Mouse (Mus musculus): Measurements from ENCODE around the gene Ctnna3. TPM values are rescaled to one million over a fixed set of nuclear protein-coding genes. Genes with fewer than 3 reads are reported as not detected.

Ctnna3 gene
- polyA plus RNA-seq, 1 experiment from 2014 or later: not detected

DNA sequence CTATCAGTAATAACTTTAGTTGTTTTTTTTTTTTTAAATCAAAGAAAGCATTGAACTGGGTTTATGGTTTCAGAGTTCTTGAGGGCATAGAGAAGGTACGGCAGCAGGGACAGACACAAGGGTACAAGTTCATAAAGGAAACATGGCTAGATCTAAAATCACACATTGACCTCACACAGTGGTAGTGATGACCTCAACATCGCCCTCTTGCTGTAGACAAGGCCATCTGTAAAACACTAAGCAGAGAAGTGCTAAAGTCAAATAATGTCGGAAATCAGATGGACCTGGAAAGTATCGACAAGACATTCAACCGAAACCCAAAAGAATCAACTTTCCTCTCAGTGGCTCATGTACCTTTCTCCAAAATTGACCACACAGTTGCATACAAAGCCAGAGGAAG lies 224.7 kb downstream of the Ctnna3 start:
- H3K27ac ChIP-seq (ENCODE audit: low read depth, low read length): no peak overlapping the region
- WGBS: 95% methylated on average over 5 of the region's 5 CpGs
- no peak overlapping the region for H3K4me2 ChIP-seq (ENCODE audit: low read depth, low read length, severe bottlenecking)
- H3K4me1 ChIP-seq (replicated peaks; ENCODE audit: control insufficient read depth, insufficient read depth, low read length): no peaks in the 10 kb centered on the region
- H3K9ac ChIP-seq (ENCODE audit: low read length): no peak overlapping the region
- H3K27me3 ChIP-seq (ENCODE audit: control insufficient read depth, insufficient read depth, low read length): no peaks in the 10 kb centered on the region
- H3K36me3 ChIP-seq (ENCODE audit: control insufficient read depth, insufficient read depth, low read length): no peaks in the 10 kb centered on the region
- ATAC-seq (replicated peaks; ENCODE audit: low FRiP score) (no peak), DNase-seq (ENCODE audit: low spot score) (no peak)
- no peak overlapping the region for H3K4me3 ChIP-seq (ENCODE audit: low read depth, low read length)
- H3K9me3 ChIP-seq (ENCODE audit: control insufficient read depth, low read length): no peaks in the 10 kb centered on the region

DNA sequence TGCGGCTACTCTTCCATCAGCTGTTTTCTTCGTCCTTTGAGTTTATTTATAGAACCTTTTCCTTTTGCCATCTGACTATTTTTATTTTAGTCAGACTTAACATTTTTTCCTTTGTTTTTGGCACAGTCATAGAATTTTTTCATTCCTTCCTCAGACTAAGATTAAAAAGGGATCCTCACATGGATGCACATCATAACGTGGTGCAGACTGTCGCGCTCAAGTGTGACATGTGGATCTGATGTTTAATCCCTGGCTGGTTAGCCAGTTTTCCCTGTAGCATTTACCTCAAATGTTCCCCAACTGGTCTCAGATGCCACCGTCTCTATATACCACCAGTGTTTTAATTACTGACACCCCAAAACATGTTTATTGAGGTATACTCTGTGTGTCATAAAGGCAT lies 246.4 kb downstream of the Ctnna3 start:
- no peak overlapping the region for H3K9ac ChIP-seq (ENCODE audit: low read length)
- 90% methylated on average over 6 of the region's 6 CpGs for WGBS

DNA sequence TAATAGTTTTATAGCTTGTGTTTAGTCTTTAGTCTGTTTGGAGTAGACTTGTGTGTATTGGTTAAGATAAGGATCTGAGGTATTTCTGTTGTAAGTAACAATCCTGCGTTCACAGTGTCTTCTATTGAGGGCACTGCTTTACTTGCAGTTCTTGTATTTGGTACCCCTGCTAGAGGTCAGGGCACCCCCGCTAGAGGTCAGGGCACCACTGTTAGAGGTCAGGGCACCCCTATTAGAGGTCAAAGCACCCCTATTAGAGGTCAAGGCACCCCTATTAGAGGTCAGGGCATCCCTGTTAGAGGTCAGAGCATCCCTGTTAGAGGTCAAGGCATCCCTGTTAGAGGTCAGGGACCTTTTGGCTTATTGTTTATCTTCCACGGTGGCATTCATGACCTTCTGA lies 259.3 kb downstream of the Ctnna3 start:
- no peak overlapping the region for H3K27ac ChIP-seq (ENCODE audit: low read depth, low read length)
- WGBS: 40% methylated on average over 3 of the region's 3 CpGs
- ATAC-seq (replicated peaks; ENCODE audit: low FRiP score) (no peak), DNase-seq (ENCODE audit: low spot score) (no peak)
- no peaks in the 10 kb centered on the region for H3K4me1 ChIP-seq (replicated peaks; ENCODE audit: control insufficient read depth, insufficient read depth, low read length)
- no peaks in the 10 kb centered on the region for H3K27me3 ChIP-seq (ENCODE audit: control insufficient read depth, insufficient read depth, low read length)
- H3K9ac ChIP-seq (ENCODE audit: low read length): no peak overlapping the region
- no peak overlapping the region for H3K4me3 ChIP-seq (ENCODE audit: low read depth, low read length)
- H3K4me2 ChIP-seq (ENCODE audit: low read depth, low read length, severe bottlenecking): no peak overlapping the region
- no peaks in the 10 kb centered on the region for H3K36me3 ChIP-seq (ENCODE audit: control insufficient read depth, insufficient read depth, low read length)
- H3K9me3 ChIP-seq (ENCODE audit: control insufficient read depth, low read length): no peaks in the 10 kb centered on the region

More for the DNA sequence above, 246.4 kb downstream of the Ctnna3 start:
- H3K9me3 ChIP-seq (ENCODE audit: control insufficient read depth, low read length): no peaks in the 10 kb centered on the region
- H3K36me3 ChIP-seq (ENCODE audit: control insufficient read depth, insufficient read depth, low read length): no peaks in the 10 kb centered on the region
- H3K4me1 ChIP-seq (replicated peaks; ENCODE audit: control insufficient read depth, insufficient read depth, low read length): no peaks in the 10 kb centered on the region
- ATAC-seq (replicated peaks; ENCODE audit: low FRiP score): no peak
- no peak for DNase-seq (ENCODE audit: low spot score)
- no peak overlapping the region for H3K4me2 ChIP-seq (ENCODE audit: low read depth, low read length, severe bottlenecking)
- H3K27me3 ChIP-seq (ENCODE audit: control insufficient read depth, insufficient read depth, low read length): no peaks in the 10 kb centered on the region
- no peak overlapping the region for H3K27ac ChIP-seq (ENCODE audit: low read depth, low read length)
- no peak overlapping the region for H3K4me3 ChIP-seq (ENCODE audit: low read depth, low read length)

DNA sequence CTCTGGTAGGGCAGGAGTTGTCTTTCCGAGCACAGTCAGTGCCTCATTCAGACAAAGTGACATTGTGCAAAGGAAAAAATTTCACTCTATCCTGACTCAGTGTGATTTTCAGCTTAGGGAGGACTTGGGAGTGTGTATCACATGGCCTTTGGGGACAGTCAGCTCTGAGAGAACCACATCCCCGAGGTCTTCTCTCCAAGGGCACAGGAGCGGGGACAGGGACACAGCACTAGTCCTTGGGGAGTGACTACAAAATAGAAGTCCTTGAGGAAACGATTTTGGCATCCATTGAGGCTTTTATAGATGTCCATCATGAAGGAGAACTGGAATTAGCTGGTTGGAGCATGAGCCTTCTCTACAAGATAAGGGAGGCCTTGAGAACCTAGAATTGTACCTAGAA lies 259.8 kb downstream of the Ctnna3 start:
- H3K27ac ChIP-seq (ENCODE audit: low read depth, low read length): no peak overlapping the region
- H3K4me1 ChIP-seq (replicated peaks; ENCODE audit: control insufficient read depth, insufficient read depth, low read length): no peaks in the 10 kb centered on the region
- 47% methylated on average over 4 of the region's 4 CpGs for WGBS
- H3K36me3 ChIP-seq (ENCODE audit: control insufficient read depth, insufficient read depth, low read length): no peaks in the 10 kb centered on the region
- H3K4me2 ChIP-seq (ENCODE audit: low read depth, low read length, severe bottlenecking): no peak overlapping the region
- no peak for DNase-seq (ENCODE audit: low spot score)
- H3K9me3 ChIP-seq (ENCODE audit: control insufficient read depth, low read length): no peaks in the 10 kb centered on the region
- no peaks in the 10 kb centered on the region for H3K27me3 ChIP-seq (ENCODE audit: control insufficient read depth, insufficient read depth, low read length)
- ATAC-seq (replicated peaks; ENCODE audit: low FRiP score): no peak
- no peak overlapping the region for H3K4me3 ChIP-seq (ENCODE audit: low read depth, low read length)
- no peak overlapping the region for H3K9ac ChIP-seq (ENCODE audit: low read length)

DNA sequence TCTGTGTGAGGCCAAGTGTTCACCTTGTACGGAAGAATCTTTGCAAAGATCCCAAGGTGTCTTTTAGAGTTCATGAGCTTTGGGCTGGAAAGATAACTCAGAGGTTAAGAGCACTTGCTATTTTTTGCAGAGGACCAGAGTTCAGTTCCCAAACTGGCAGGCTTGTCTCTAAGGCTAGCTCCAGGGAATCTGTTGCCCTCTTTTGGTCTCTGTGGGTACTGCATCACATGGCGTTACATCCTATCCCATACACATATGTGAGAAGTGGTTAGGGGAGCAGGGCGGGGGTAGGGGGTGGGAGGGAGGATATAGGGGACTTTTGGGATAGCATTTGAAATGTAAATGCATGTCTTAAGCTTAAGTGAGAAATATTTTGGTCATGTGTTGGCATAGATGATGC lies 262.1 kb downstream of the Ctnna3 start:
- no peak overlapping the region for H3K4me2 ChIP-seq (ENCODE audit: low read depth, low read length, severe bottlenecking)
- no peaks in the 10 kb centered on the region for H3K36me3 ChIP-seq (ENCODE audit: control insufficient read depth, insufficient read depth, low read length)
- 53% methylated on average over 3 of the region's 3 CpGs for WGBS
- ATAC-seq (replicated peaks; ENCODE audit: low FRiP score) (no peak; the same call in 1 of the 2 replicates), DNase-seq (ENCODE audit: low spot score) (peak; percentile 60)
- H3K9me3 ChIP-seq (ENCODE audit: control insufficient read depth, low read length): no peaks in the 10 kb centered on the region
- H3K27ac ChIP-seq (ENCODE audit: low read depth, low read length): no peak overlapping the region
- H3K4me1 ChIP-seq (replicated peaks; ENCODE audit: control insufficient read depth, insufficient read depth, low read length): no peaks in the 10 kb centered on the region
- no peak overlapping the region for H3K4me3 ChIP-seq (ENCODE audit: low read depth, low read length)
- no peaks in the 10 kb centered on the region for H3K27me3 ChIP-seq (ENCODE audit: control insufficient read depth, insufficient read depth, low read length)
- H3K9ac ChIP-seq (ENCODE audit: low read length): no peak overlapping the region

DNA sequence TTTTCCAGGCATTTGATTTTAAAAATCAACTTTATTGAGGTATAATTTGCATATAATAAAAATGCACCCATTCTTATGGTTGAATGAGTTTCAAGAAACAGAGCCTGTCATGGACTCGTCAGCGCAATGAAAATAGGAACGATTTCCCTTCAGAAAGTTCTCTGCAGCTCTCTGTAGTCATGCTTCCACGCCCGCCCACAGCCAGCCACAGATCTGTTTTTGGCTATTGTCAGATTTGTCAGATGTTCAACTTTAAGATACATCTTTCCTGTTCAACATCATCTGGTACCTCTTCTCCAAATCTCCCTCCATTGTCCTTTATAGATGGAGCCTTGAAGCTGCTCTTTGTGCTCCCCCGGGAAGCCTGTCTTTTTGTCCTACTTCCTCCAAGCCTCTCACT lies 280.3 kb downstream of the Ctnna3 start:
- Histone ChIP-seq H3K27me3 (ENCODE audit: control insufficient read depth, insufficient read depth, low read length) (no peaks in the 10 kb centered on the region), H3K4me2 (ENCODE audit: low read depth, low read length, severe bottlenecking) (no peak overlapping the region), H3K27ac (ENCODE audit: low read depth, low read length) (no peak overlapping the region), H3K36me3 (ENCODE audit: control insufficient read depth, insufficient read depth, low read length) (no peaks in the 10 kb centered on the region), H3K4me3 (ENCODE audit: low read depth, low read length) (no peak overlapping the region), H3K4me1 (replicated peaks; ENCODE audit: control insufficient read depth, insufficient read depth, low read length) (no peaks in the 10 kb centered on the region), H3K9me3 (ENCODE audit: control insufficient read depth, low read length) (no peaks in the 10 kb centered on the region), H3K9ac (ENCODE audit: low read length) (no peak overlapping the region)
- ATAC-seq (replicated peaks; ENCODE audit: low FRiP score): no peak
- 87% methylated on average over 6 of the region's 6 CpGs for WGBS
- DNase-seq (ENCODE audit: low spot score): no peak

DNA sequence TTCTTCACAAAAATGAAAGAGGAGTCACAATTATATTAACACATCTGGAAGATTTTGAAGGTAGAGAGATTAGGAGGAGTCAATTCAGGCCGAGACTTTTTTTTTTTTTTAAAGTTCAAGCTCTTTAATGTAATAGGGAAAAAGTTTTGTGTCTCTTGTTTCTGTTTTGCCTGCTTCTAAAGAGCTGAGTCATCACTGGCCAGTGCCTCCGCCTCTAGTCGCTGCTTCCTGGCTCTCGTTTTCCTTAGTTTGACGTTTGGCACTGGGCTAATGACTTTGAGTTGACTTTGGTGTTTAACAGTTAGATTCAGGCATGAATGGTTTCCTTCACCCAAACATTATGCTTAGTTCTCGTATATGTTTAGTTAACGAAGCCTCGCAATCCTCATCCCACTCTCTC lies 282.6 kb downstream of the Ctnna3 start:
- Histone ChIP-seq H3K36me3 (ENCODE audit: control insufficient read depth, insufficient read depth, low read length) (no peaks in the 10 kb centered on the region), H3K4me1 (replicated peaks; ENCODE audit: control insufficient read depth, insufficient read depth, low read length) (no peaks in the 10 kb centered on the region), H3K9ac (ENCODE audit: low read length) (no peak overlapping the region), H3K9me3 (ENCODE audit: control insufficient read depth, low read length) (no peaks in the 10 kb centered on the region), H3K27me3 (ENCODE audit: control insufficient read depth, insufficient read depth, low read length) (no peaks in the 10 kb centered on the region), H3K27ac (ENCODE audit: low read depth, low read length) (no peak overlapping the region), H3K4me3 (ENCODE audit: low read depth, low read length) (no peak overlapping the region), H3K4me2 (ENCODE audit: low read depth, low read length, severe bottlenecking) (no peak overlapping the region)
- WGBS: 77% methylated on average over 8 of the region's 8 CpGs
- no peak for DNase-seq (ENCODE audit: low spot score)
- ATAC-seq (replicated peaks; ENCODE audit: low FRiP score): no peak

DNA sequence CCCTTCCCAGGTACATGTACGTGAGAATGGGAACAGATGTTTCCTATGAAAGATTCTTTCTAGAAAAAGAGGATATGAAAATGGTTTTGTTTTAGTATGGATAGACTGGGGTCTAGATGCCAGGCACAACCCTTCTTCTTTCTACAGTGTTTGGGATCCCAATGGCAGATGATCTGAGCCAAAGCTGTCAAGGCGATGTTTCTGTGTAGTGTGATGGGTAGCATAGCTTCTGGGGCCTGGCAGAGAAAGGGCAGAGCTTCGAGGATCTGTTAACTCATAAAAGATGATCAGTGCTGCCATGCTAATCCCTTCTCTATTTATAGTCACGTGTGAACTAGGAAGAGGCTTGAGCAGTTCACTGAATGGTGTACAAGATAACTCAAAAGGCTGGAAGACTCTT lies 284.3 kb downstream of the Ctnna3 start:
- no peaks in the 10 kb centered on the region for H3K36me3 ChIP-seq (ENCODE audit: control insufficient read depth, insufficient read depth, low read length)
- no peak overlapping the region for H3K9ac ChIP-seq (ENCODE audit: low read length)
- H3K27ac ChIP-seq (ENCODE audit: low read depth, low read length): no peak overlapping the region
- H3K4me3 ChIP-seq (ENCODE audit: low read depth, low read length): no peak overlapping the region
- H3K27me3 ChIP-seq (ENCODE audit: control insufficient read depth, insufficient read depth, low read length): no peaks in the 10 kb centered on the region
- H3K4me2 ChIP-seq (ENCODE audit: low read depth, low read length, severe bottlenecking): no peak overlapping the region
- no peaks in the 10 kb centered on the region for H3K4me1 ChIP-seq (replicated peaks; ENCODE audit: control insufficient read depth, insufficient read depth, low read length)
- 83% methylated on average over 4 of the region's 4 CpGs for WGBS
- DNase-seq (ENCODE audit: low spot score) (no peak), ATAC-seq (replicated peaks; ENCODE audit: low FRiP score) (no peak)
- H3K9me3 ChIP-seq (ENCODE audit: control insufficient read depth, low read length): no peaks in the 10 kb centered on the region

DNA sequence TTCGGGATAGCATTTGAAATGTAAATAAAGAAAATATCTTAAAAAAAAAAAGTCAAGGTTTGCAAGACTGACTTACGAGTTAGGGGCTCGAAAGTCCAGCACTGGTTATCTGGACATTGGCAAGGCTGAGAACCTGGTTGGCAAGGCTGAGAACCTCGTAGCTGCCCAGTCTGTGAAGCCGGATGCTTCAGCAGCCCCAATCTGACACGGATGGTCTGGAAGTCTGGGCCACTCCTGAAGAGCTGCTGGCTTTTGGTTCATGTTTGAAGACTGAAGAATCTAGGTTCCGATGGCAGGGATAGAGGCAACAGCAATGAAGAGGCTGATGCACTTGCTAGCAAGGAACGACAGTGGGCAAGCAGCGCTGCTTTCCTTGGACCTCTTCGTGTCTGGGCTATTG lies 339.0 kb downstream of the Ctnna3 start:
- Histone ChIP-seq H3K9ac (ENCODE audit: low read length) (no peak overlapping the region), H3K9me3 (ENCODE audit: control insufficient read depth, low read length) (no peaks in the 10 kb centered on the region), H3K4me3 (ENCODE audit: low read depth, low read length) (no peak overlapping the region), H3K4me2 (ENCODE audit: low read depth, low read length, severe bottlenecking) (no peak overlapping the region), H3K4me1 (replicated peaks; ENCODE audit: control insufficient read depth, insufficient read depth, low read length) (no peaks in the 10 kb centered on the region), H3K36me3 (ENCODE audit: control insufficient read depth, insufficient read depth, low read length) (no peaks in the 10 kb centered on the region), H3K27me3 (ENCODE audit: control insufficient read depth, insufficient read depth, low read length) (no peaks in the 10 kb centered on the region), H3K27ac (ENCODE audit: low read depth, low read length) (no peak overlapping the region)
- DNase-seq (ENCODE audit: low spot score) (no peak), ATAC-seq (replicated peaks; ENCODE audit: low FRiP score) (no peak)
- 94% methylated on average over 10 of the region's 10 CpGs for WGBS

All from forebrain, embryonic 11.5 days (tissue).